Mouse (Mus musculus): ENCODE measurements around the gene Bcl2l11. TPM values are rescaled to one million over a fixed set of nuclear protein-coding genes. Genes with fewer than 3 reads are reported as not detected.
A peak's percentile ranks its signal among the peaks of the same experiment; 100 is the strongest.

Gene Bcl2l11
- total RNA-seq, 2 experiments from 2014 or later: 26.0 to 38.4 TPM

GRCm38 (mm10) chr2:128136769-128137433 is 11.1 kb downstream of the Bcl2l11 start:
- DNase-seq: peak; percentile 33 to 51
- intact Hi-C loops (cut with DNase I): no loop called here

DNA sequence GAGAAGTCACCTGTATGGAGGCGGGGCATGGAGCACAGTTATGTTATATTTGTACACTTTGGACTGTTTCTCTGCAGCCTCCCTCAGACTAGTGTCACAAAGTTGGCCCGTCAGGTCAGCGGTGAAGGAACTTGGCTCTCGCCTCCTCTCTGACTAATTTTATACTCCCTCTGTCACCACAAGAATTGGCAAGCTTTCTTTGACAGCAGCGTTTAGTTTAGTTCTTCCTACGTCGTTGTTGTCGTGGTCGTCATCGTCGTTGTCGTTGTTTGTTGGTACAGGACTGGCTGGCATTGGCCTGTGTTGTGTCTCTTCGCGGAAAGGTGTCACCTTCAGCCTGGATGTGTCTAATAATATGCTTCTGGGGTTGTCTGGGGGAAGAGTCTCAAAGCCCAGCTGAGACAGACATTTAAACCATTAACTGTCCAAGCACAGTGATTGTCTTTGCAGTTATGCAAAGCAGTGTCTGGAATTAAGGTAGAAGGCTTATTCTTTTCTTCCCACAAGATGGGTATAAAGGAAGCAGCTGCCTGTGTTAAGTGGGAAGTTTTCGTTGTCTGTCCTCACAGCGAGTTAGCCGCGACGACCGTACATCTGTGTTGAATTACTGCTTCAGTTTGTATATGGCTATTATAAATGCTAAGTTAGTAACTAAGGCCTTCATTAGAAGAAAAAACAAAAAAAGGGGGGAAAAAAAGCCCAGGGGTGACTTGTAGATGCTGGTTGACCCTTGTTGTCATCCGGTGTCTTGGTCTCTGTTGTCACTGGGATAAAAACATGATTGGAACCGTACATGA is 11.8 kb downstream of the Bcl2l11 start:
- intact Hi-C loops (cut with DNase I): loop anchor here (2.0 kb wide), 1 partner anchor 49 kb away; no protein-coding TSS in a partner anchor
- DNase-seq: peak; percentile 77 to 83

DNA sequence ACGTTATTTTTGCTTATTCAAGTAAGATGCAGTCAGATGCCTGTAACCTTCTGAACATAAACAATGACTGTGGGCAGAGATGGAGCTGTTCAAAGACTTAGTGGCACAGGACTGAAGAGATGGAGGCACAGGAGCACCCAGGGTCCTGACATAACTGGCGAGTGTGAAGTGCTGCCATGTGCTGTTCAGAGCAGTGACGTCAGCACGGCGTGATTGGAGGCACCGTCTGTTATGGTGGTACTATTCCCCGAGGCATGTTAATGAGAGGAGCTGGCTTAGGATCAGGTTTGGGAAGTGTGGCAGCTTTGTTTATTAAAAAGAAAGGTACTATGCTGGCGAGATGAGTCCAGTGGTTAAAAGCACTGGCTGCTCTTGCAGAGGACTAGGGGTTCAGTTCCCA is 13.1 kb downstream of the Bcl2l11 start:
- no peak for DNase-seq
- intact Hi-C loops (cut with DNase I): loop anchor here (2.0 kb wide), 1 partner anchor 48 kb away; no protein-coding TSS in a partner anchor

- DNase-seq: peak; percentile 53 to 60
- intact Hi-C loops (cut with DNase I): loop anchor here (2.0 kb wide), 1 partner anchor 47 kb away; no protein-coding TSS in a partner anchor
These were observed 13.9 kb downstream of the Bcl2l11 start for GRCm38 (mm10) chr2:128139781-128140180.

DNA sequence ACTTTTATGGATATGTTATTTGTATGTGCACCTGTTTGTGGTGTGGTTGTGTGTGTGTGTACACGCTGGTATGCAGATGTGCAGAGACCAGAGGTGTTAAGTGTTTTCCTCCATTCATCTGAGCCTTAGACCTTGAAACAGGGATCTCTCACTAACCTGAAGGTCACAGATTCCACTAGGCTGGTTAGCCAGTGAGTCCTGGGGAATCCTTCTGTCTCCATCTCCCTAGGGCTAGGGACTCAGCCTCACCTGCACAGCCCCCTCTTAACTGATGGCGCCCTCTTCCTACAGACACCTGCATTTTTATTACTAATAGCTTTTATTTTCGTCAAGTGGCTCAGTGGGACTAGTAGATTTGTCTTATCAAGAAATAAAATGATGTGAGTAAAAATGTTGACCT is 14.3 kb downstream of the Bcl2l11 start:
- intact Hi-C loops (cut with DNase I): no loop called here
- no peak for DNase-seq

DNA sequence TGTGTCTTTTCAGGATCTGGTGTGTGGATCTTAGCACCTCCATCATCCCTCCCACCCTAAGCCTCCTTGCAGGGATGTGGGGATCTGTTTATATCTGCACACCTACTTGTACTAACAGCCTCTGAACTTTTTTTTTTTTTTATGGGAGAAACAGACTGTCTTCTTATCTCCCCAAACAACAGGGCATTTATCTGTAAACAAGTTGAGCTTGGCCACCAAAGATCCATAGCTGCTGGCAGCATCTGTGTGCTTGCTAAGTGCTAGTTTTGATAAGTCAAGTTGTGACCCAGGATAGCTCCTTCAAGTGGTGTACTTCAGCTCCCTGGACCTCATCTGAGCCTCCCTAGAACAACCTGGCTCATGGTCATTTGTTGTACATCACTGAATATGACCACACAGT is 18.2 kb downstream of the Bcl2l11 start:
- intact Hi-C loops (cut with DNase I): no loop called here
- DNase-seq: no peak

- DNase-seq: no peak
- intact Hi-C loops (cut with DNase I): no loop called here
These were observed 19.6 kb downstream of the Bcl2l11 start for GRCm38 (mm10) chr2:128145433-128145832.

DNA sequence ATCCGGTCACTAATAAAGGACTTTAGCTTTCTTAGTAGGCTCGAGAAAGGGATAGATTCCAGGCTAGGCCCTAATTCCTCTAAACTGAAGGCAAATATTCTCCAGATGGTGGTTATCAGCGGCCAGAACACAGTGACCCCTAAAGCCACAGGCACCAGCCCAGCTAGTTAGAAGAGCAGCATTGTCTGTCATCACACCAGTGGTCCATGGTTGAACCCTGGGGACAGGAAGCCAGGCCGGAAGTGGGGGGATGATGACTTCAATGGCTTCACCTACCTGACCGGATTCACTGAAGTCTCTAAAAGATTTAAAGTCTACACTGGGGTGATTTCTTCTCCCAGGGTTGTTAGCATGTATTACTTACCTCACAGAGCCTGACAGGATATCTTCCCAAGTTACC is 23.8 kb downstream of the Bcl2l11 start:
- intact Hi-C loops (cut with DNase I): no loop called here
- no peak for DNase-seq

DNA sequence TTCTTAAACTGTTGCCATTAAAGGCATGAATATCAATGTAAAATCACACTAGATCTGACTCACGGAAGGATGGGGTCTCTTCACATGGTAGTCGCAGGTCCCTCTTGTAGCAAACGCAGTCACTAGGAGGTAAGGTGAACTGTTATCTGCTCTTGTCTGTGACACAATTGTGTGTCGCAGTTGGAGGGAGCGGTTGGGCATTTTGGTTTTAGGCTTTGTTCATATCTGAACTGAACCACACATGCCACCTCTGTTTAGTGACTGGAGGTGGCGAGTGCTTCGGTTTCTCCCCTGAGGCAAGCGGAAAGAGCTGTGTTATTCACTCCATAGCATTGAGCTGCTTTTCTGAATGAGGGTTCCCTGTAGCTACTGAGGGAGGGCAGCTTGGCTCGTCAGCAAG is 26.4 kb downstream of the Bcl2l11 start:
- intact Hi-C loops (cut with DNase I): no loop called here

DNA sequence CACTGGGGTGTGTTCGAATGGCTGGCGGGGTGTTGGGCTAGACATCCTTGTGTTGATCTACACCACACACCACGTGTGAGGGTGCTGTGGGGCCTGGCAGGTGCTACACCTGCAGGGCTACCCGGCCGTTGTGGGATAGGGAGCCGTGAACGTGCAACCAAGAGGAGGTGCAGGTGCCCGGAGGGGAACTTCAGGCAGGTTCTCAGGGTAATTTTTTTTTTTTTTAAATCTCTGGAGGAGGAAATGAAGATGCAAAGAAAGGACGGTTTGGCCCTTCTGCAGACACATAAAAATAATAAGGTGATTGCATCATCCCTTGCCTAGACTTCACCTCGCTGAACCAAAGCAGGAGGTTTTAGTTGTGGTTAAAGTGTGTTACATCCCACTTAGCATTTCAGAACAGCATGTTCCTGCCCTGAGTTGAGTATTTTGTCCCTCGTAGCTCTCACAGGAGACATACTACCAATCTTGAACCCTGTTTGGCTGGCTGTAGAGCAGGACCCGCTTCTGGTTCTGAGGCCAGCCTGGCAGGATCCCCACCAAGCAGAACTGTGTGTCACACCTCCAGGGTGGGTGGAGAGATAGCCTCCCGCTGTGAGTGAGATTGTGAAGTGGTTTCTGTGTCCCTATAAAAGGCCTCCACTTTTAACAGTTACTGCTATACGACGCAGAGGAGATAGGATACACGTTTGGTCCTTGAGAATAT is 27.2 kb downstream of the Bcl2l11 start:
- DNase-seq: no peak
- intact Hi-C loops (cut with DNase I): no loop called here

More for the DNA sequence above, 26.4 kb downstream of the Bcl2l11 start:
- no peak for DNase-seq

DNA sequence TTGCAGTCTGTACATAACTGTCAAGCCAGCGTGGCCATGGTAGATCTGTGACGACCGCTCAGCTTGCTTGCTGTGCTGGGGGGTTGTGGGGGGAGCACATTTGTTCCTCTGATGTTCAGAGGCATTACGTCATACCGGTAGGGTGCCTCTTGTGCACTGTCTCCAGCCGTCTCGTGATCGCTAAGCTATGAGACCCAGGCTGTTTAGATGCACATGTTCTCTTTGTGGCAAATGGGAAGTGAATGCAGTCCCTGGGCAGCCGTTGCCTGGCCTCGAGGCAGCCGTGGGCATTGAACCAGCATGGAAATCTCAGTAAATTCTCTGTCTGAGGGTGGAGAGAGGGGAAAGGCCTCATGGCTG is 27.7 kb downstream of the Bcl2l11 start:
- DNase-seq: no peak
- intact Hi-C loops (cut with DNase I): no loop called here

GRCm38 (mm10) chr2:128155412-128156066 is 29.7 kb downstream of the Bcl2l11 start:
- intact Hi-C loops (cut with DNase I): no loop called here
- DNase-seq: peak; percentile 52 to 61

DNA sequence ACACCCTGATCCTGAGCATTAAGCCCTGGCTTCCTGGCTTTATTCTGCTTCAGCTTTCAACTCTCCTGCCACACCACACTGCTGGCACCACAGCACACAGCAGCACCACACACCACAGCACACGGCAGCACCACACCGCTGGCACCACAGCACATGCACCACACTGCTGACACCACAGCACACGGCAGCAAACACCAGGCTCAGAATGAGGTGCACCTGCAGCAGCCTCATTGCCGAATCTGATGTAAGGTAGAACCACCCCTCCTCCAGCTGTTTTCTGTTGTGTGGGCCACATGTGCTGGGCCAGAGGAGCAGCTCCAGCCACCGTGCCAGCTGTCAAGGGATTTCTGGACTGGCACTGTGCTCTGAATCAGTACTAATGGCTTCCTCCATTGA is 30.2 kb downstream of the Bcl2l11 start:
- DNase-seq: peak in 1 of 2 experiments; percentile 50
- intact Hi-C loops (cut with DNase I): no loop called here

DNA sequence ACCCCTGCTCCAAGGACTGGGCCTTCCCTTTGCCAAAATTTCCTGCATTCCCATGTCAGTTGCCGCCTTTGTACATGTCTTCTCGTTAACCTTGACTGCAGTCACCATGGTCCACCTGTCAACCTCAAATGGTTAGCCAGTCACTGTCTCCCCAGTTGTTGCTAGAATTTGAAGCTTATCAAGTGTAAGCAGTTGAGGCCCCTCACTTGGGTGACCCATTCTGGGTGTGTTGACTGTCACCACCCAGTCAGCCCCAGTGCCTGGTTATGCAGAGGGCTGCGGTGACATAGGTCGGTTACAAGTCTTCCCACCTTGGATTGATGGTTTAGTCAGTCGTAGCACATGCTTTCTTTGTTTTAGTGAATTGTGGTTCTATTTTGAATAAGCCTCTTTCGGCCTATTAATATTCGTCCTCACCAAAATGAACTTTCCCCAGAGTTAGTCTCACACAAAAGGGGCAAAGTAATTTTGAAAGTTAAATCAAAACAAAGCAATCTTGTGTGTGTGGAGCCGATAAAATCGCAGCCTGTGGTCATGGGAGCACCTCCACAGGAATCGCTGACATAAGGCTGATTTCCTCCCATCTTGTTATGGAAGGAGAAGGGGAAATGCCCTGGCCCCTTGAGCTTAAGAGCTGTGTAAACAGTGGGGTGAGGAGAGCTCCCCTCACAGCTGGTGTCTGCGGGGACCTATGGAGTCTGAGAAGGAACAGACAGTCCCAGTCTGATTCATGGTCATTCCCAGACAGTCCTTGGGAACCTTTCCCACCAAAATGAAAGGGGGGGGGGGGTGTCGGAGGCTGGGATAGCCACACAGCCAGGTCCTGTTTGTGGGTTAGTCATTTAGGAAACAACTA is 30.9 kb downstream of the Bcl2l11 start:
- intact Hi-C loops (cut with DNase I): no loop called here
- no peak for DNase-seq

DNA sequence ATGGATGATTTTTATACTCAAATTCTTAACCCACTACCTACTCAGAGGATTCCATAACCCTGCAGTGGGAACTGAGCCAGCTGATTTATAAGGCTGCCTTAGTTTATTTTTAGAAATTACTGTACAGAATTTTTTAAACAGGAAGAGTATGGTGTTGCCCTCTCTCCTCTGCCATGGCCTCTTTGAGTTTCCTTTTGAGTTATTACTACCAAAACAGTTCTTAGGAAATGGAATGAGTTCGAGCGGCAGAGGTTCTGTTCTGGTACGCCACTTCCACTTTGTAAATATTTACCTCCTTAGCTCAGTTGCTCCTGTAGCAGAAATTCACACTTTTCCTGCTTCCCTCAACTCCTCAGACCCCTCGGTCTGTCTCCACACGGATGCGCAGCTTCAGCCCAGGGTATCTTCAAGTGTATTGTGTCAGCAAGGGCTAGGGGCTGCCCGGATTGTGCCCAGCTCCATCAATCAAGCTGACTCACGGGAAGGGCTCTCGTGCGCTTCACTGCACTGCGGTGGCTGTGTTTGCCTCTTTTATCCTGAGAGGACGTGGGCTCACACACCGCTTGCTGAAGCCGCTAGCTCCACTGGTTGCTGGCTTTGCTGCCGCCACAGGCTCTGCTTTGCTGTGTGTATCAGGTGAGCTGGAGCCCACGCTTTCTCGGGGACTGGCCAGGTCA is 33.0 kb downstream of the Bcl2l11 start:
- intact Hi-C loops (cut with DNase I): no loop called here
- DNase-seq: no peak

DNA sequence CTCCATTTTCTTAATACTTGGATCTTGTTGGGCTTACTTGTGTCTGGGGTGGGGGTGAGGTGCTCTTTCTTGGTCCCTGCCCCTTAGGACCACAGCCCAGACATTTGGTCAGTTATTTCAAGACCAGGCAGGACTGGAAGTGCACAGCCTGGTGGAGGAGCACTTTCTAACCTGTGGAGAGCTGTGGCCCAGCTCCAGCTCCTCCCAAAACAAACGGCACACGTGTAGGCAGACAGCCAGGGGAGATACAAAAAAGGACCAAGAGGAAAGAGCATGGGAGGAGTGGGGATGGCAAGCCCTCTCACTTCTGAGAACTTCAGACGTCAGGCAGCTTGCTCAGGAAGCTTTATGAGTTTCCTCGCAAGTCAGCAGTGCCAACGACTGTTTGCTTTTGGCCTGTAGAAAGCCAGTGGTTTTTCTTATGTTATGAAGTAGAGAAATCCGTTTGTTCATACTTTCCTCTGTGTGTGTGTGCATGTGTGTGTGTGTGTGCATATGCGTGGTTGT is 33.8 kb downstream of the Bcl2l11 start:
- DNase-seq: no peak
- intact Hi-C loops (cut with DNase I): no loop called here

GRCm38 (mm10) chr2:128163177-128163576 is 37.3 kb downstream of the Bcl2l11 start:
- intact Hi-C loops (cut with DNase I): no loop called here
- DNase-seq: no peak

GRCm38 (mm10) chr2:128166623-128167423 is 41.0 kb downstream of the Bcl2l11 start:
- intact Hi-C loops (cut with DNase I): no loop called here
- DNase-seq: peak in 1 of 2 experiments; percentile 56

All from heart, postnatal 10 days (tissue).